Mouse (Mus musculus): ENCODE data around the gene Elp4. TPM values are rescaled to one million over a fixed set of nuclear protein-coding genes. Genes with fewer than 3 reads are reported as not detected.

The Elp4 gene
- total RNA-seq, 2 experiments from 2014 or later = 15.3 to 20.9 TPM

GRCm38 (mm10) chr2:105813041-105813440, 91.3 kb downstream of the Elp4 start:
- intact Hi-C loops (cut with DNase I) = no loop called here
- DNase-seq (ENCODE audit: low spot score in 2 of 2) = peak in 1 of 2 experiments; percentile 2

- intact Hi-C loops (cut with DNase I) = no loop called here
- DNase-seq (ENCODE audit: low spot score in 2 of 2) = no peak
Measured at GRCm38 (mm10) chr2:105810286-105810685, 94.1 kb downstream of the Elp4 start.

- DNase-seq (ENCODE audit: low spot score in 2 of 2) = no peak
- intact Hi-C loops (cut with DNase I) = no loop called here
Measured at GRCm38 (mm10) chr2:105806571-105806970, 97.8 kb downstream of the Elp4 start.

GRCm38 (mm10) chr2:105806047-105806446, 98.3 kb downstream of the Elp4 start:
- DNase-seq (ENCODE audit: low spot score in 2 of 2) = no peak
- intact Hi-C loops (cut with DNase I) = no loop called here

GRCm38 (mm10) chr2:105805210-105805609, 99.2 kb downstream of the Elp4 start:
- intact Hi-C loops (cut with DNase I) = no loop called here
- DNase-seq (ENCODE audit: low spot score in 2 of 2) = no peak

- intact Hi-C loops (cut with DNase I) = no loop called here
- no peak for DNase-seq (ENCODE audit: low spot score in 2 of 2)
Measured at GRCm38 (mm10) chr2:105804506-105804905, 99.9 kb downstream of the Elp4 start.

GRCm38 (mm10) chr2:105803427-105803826, 100.9 kb downstream of the Elp4 start:
- intact Hi-C loops (cut with DNase I) = no loop called here
- DNase-seq (ENCODE audit: low spot score in 2 of 2) = no peak

GRCm38 (mm10) chr2:105802902-105803301, 101.5 kb downstream of the Elp4 start:
- no peak for DNase-seq (ENCODE audit: low spot score in 2 of 2)
- intact Hi-C loops (cut with DNase I) = no loop called here

- intact Hi-C loops (cut with DNase I) = no loop called here
Measured at GRCm38 (mm10) chr2:105801536-105801935, 102.8 kb downstream of the Elp4 start.

GRCm38 (mm10) chr2:105800694-105801093, 103.7 kb downstream of the Elp4 start:
- DNase-seq (ENCODE audit: low spot score in 2 of 2) = no peak
- intact Hi-C loops (cut with DNase I) = no loop called here

More at GRCm38 (mm10) chr2:105801536-105801935, 102.8 kb downstream of the Elp4 start:
- DNase-seq (ENCODE audit: low spot score in 2 of 2) = no peak

- intact Hi-C loops (cut with DNase I) = no loop called here
Measured at GRCm38 (mm10) chr2:105799840-105800239, 104.5 kb downstream of the Elp4 start.

GRCm38 (mm10) chr2:105797842-105798241, 106.5 kb downstream of the Elp4 start:
- intact Hi-C loops (cut with DNase I) = no loop called here
- no peak for DNase-seq (ENCODE audit: low spot score in 2 of 2)

More at GRCm38 (mm10) chr2:105799840-105800239, 104.5 kb downstream of the Elp4 start:
- DNase-seq (ENCODE audit: low spot score in 2 of 2) = no peak

- intact Hi-C loops (cut with DNase I) = no loop called here
- no peak for DNase-seq (ENCODE audit: low spot score in 2 of 2)
Measured at GRCm38 (mm10) chr2:105796101-105796500, 108.3 kb downstream of the Elp4 start.

GRCm38 (mm10) chr2:105792339-105793120, 111.8 kb downstream of the Elp4 start:
- intact Hi-C loops (cut with DNase I) = no loop called here
- no peak for DNase-seq (ENCODE audit: low spot score in 2 of 2)

- intact Hi-C loops (cut with DNase I) = no loop called here
- DNase-seq (ENCODE audit: low spot score in 2 of 2) = no peak
Measured at GRCm38 (mm10) chr2:105789936-105790335, 114.4 kb downstream of the Elp4 start.

GRCm38 (mm10) chr2:105787726-105788125, 116.6 kb downstream of the Elp4 start:
- no peak for DNase-seq (ENCODE audit: low spot score in 2 of 2)
- intact Hi-C loops (cut with DNase I) = no loop called here

GRCm38 (mm10) chr2:105786986-105787385, 117.4 kb downstream of the Elp4 start:
- intact Hi-C loops (cut with DNase I) = no loop called here
- no peak for DNase-seq (ENCODE audit: low spot score in 2 of 2)

- intact Hi-C loops (cut with DNase I) = no loop called here
- DNase-seq (ENCODE audit: low spot score in 2 of 2) = no peak
Measured at GRCm38 (mm10) chr2:105782885-105783284, 121.5 kb downstream of the Elp4 start.

- intact Hi-C loops (cut with DNase I) = no loop called here
- no peak for DNase-seq (ENCODE audit: low spot score in 2 of 2)
Measured at GRCm38 (mm10) chr2:105780739-105781138, 123.6 kb downstream of the Elp4 start.

GRCm38 (mm10) chr2:105779320-105779891, 125.0 kb downstream of the Elp4 start:
- intact Hi-C loops (cut with DNase I) = no loop called here
- DNase-seq (ENCODE audit: low spot score in 2 of 2) = no peak

- intact Hi-C loops (cut with DNase I) = no loop called here
- no peak for DNase-seq (ENCODE audit: low spot score in 2 of 2)
Measured at GRCm38 (mm10) chr2:105771314-105771713, 133.1 kb downstream of the Elp4 start.

Measured in left cerebral cortex, postnatal 14 days (tissue).